Mouse (Mus musculus) ES-Bruce4 (cell line): ENCODE data around the gene Sntb2. TPM values are rescaled to one million over a fixed set of nuclear protein-coding genes. Genes with fewer than 3 reads are reported as not detected.

ENCODE experiments used
- H3K27ac ChIP-seq: 2 replicates; pipeline ENCODE4 v1.5.1; 2012; ENCODE audit warnings: low read length, inconsistent platforms; ENCODE audit not compliant: insufficient read depth
- H3K27me3 ChIP-seq: 2 replicates; pipeline ENCODE4 v1.6.1; 2012; ENCODE audit warnings: mild to moderate bottlenecking, low read length, inconsistent platforms; ENCODE audit not compliant: control insufficient read depth, poor library complexity, insufficient read depth, severe bottlenecking
- H3K36me3 ChIP-seq: 2 replicates; pipeline ENCODE4 v1.6.1; 2012; ENCODE audit warnings: inconsistent platforms, mild to moderate bottlenecking, low read length, moderate library complexity; ENCODE audit not compliant: control insufficient read depth, poor library complexity, insufficient read depth, severe bottlenecking
- H3K4me1 ChIP-seq: one replicate; pipeline ENCODE4 v1.8.1; 2011; ENCODE audit warnings: low read length; ENCODE audit not compliant: control insufficient read depth, insufficient read depth
- H3K4me3 ChIP-seq: 2 replicates; pipeline ENCODE4 v1.5.1; 2011; ENCODE audit warnings: low read depth, mild to moderate bottlenecking, low read length
- H3K9ac ChIP-seq: 2 replicates; pipeline ENCODE4 v1.6.1; 2012; ENCODE audit warnings: low read depth, mild to moderate bottlenecking, inconsistent platforms; ENCODE audit not compliant: poor library complexity, severe bottlenecking
- H3K9me3 ChIP-seq: replicated peaks from 2 replicates; pipeline ENCODE4 v1.6.1; 2012; ENCODE audit warnings: mild to moderate bottlenecking, low read length, inconsistent platforms; ENCODE audit not compliant: control insufficient read depth, poor library complexity, insufficient read depth, severe bottlenecking
- CTCF ChIP-seq: IDR thresholded peaks from one replicate; pipeline ENCODE4 v1.8.1; 2011; ENCODE audit warnings: low read depth, low read length
- EP300 ChIP-seq: IDR thresholded peaks from 2 replicates; pipeline ENCODE4 v1.6.1; 2011; ENCODE audit warnings: low read depth, low read length; ENCODE audit not compliant: insufficient read depth
- POLR2A ChIP-seq: IDR thresholded peaks from one replicate; pipeline ENCODE4 v1.8.1; 2011; ENCODE audit warnings: low read length; ENCODE audit not compliant: insufficient read depth
- polyA plus RNA-seq: library from polyadenylated mRNA; stranded (reverse); fragments of >200 nt; gene quantifications from 2 replicates; pipeline ENCODE4 v1.2.4, GENCODE M21; 2011; ENCODE audit warnings: low read depth; ENCODE audit not compliant: missing spikeins, insufficient read depth, insufficient read length

The Sntb2 gene
- polyA plus RNA-seq, 1 experiment = 26.5 TPM

GRCm38 (mm10) chr8:106913631-106914030 is 21.9 kb upstream of the Sntb2 start:
- H3K27me3 ChIP-seq = no peaks in the 10 kb centered on the region
- H3K9ac ChIP-seq = no peak overlapping the region
- H3K4me3 ChIP-seq = no peak overlapping the region
- H3K36me3 ChIP-seq = peaks cover 79% of the 10 kb centered on the region
- no peaks in the 10 kb centered on the region for H3K4me1 ChIP-seq
- H3K27ac ChIP-seq = no peak overlapping the region
- no peaks in the 10 kb centered on the region for H3K9me3 ChIP-seq
- TF ChIP-seq CTCF (no peak), EP300 (no peak), POLR2A (no peak)

GRCm38 (mm10) chr8:106919721-106920394 is 15.7 kb upstream of the Sntb2 start:
- Histone ChIP-seq H3K27ac (no peak overlapping the region), H3K36me3 (peaks cover 84% of the 10 kb centered on the region), H3K27me3 (no peaks in the 10 kb centered on the region), H3K4me3 (no peak overlapping the region), H3K4me1 (no peaks in the 10 kb centered on the region), H3K9ac (no peak overlapping the region), H3K9me3 (no peaks in the 10 kb centered on the region)
- TF ChIP-seq EP300 = no peak
- TF ChIP-seq POLR2A = no peak
- no peak for TF ChIP-seq CTCF

- Histone ChIP-seq H3K27ac (no peak overlapping the region), H3K4me1 (peaks cover under 1% of the 10 kb centered on the region), H3K36me3 (peaks cover 78% of the 10 kb centered on the region), H3K9ac (no peak overlapping the region), H3K4me3 (no peak overlapping the region), H3K9me3 (no peaks in the 10 kb centered on the region), H3K27me3 (no peaks in the 10 kb centered on the region)
- no peak for TF ChIP-seq POLR2A
- TF ChIP-seq EP300 = no peak
- no peak for TF ChIP-seq CTCF
Observed at GRCm38 (mm10) chr8:106920395-106920741, 15.2 kb upstream of the Sntb2 start.

- Histone ChIP-seq H3K9me3 (no peaks in the 10 kb centered on the region), H3K27ac (peak overlapping the region; percentile 75; the same call in 1 of the 2 replicates), H3K9ac (no peak overlapping the region), H3K4me1 (peaks cover 3% of the 10 kb centered on the region), H3K4me3 (no peak overlapping the region), H3K36me3 (peaks cover 42% of the 10 kb centered on the region), H3K27me3 (no peaks in the 10 kb centered on the region)
- TF ChIP-seq CTCF (no peak), POLR2A (no peak), EP300 (no peak)
Observed at GRCm38 (mm10) chr8:106924057-106924456, 11.5 kb upstream of the Sntb2 start.

- H3K27ac ChIP-seq = peak overlapping the region; percentile 75
- TF ChIP-seq POLR2A (no peak), EP300 (no peak), CTCF (no peak)
Observed at GRCm38 (mm10) chr8:106924904-106925349, 10.6 kb upstream of the Sntb2 start.

GRCm38 (mm10) chr8:106925446-106925845 is 10.1 kb upstream of the Sntb2 start:
- H3K36me3 ChIP-seq = peaks cover 28% of the 10 kb centered on the region
- no peaks in the 10 kb centered on the region for H3K9me3 ChIP-seq
- H3K9ac ChIP-seq = no peak overlapping the region
- no peaks in the 10 kb centered on the region for H3K27me3 ChIP-seq
- peaks cover 3% of the 10 kb centered on the region for H3K4me1 ChIP-seq
- no peak overlapping the region for H3K4me3 ChIP-seq
- H3K27ac ChIP-seq = peak overlapping the region; percentile 75
- TF ChIP-seq EP300 (0 out of 2 replicates have a peak, but pooled peaks have one; percentile 57), CTCF (no peak), POLR2A (no peak)

More at GRCm38 (mm10) chr8:106924904-106925349, 10.6 kb upstream of the Sntb2 start:
- Histone ChIP-seq H3K27me3 (no peaks in the 10 kb centered on the region), H3K9me3 (no peaks in the 10 kb centered on the region), H3K4me3 (no peak overlapping the region), H3K4me1 (peaks cover 3% of the 10 kb centered on the region), H3K36me3 (peaks cover 33% of the 10 kb centered on the region), H3K9ac (no peak overlapping the region)
